ENCODE assay signal across 8 mouse cellular contexts in genomic region chr12:16895221-16895928, GRCm38 (mm10). TPM values are rescaled to one million over a fixed set of nuclear protein-coding genes. Genes with fewer than 3 reads are reported as not detected.
DNase-seq lines count a peak whose midpoint lies in the region; ATAC-seq and TF ChIP-seq lines count a peak whose summit lies in the region.

No protein-coding gene starts in this region.

- no peaks in the 10 kb centered on the region for H3K27me3 ChIP-seq in spleen, adult 2 months (ENCODE audit: control insufficient read depth, insufficient read depth, low read length)

- H3K36me3 ChIP-seq in spleen, adult 2 months (ENCODE audit: control insufficient read depth, insufficient read depth, low read length), result no peaks in the 10 kb centered on the region

- TF ChIP-seq POLR2A in spleen, adult 2 months (IDR thresholded peaks at IDR 0.05; ENCODE audit: low read depth, low read length), result no peak

- peak; percentile 42 for DNase-seq in gastrocnemius, adult 18-20 months (ENCODE audit: low spot score)
- DNase-seq in gastrocnemius, postnatal 36 days, result no peak
- DNase-seq in R1 (ENCODE audit: low read depth, low spot score), result peak; percentile 66
- DNase-seq in gastrocnemius, postnatal 25 days, result peak; percentile 55
- DNase-seq in lung, postnatal 36 days, result peak; percentile 44
- DNase-seq in spleen, adult 2 months (ENCODE audit: low read depth in 1 of 2, low spot score in 2 of 2), result no peak

- peak overlapping the region; percentile 98 for H3K4me3 ChIP-seq in spleen, adult 2 months (ENCODE audit: extremely low read depth, insufficient read depth, insufficient read length)

- intact Hi-C loops in gastrocnemius, postnatal 36 days (cut with DNase I), result no loop called here

- peaks cover 2% of the 10 kb centered on the region for H3K4me1 ChIP-seq in spleen, adult 2 months (ENCODE audit: control insufficient read depth, insufficient read depth, insufficient read length)

- peak; percentile 21 for ATAC-seq in common myeloid progenitor, adult 5-6 weeks (replicated peaks; ENCODE audit: low read depth, poor library complexity, severe bottlenecking)
- ATAC-seq in inflammation-experienced regulatory T-cells, adult 6 months, result peak; percentile 33

- peak overlapping the region; percentile 99 for H3K27ac ChIP-seq in spleen, adult 2 months (ENCODE audit: insufficient read depth, low read length)

- no peak for TF ChIP-seq CTCF in spleen, adult 2 months (IDR thresholded peaks at IDR 0.05; ENCODE audit: extremely low read depth, insufficient read depth, insufficient read length, insufficient replicate concordance)

- under 1% methylated on average over 38 of the region's 41 CpGs for WGBS in spleen, adult 2 months

RNA-seq across cellular contexts. Expression of gene Rock2, which starts 0.7 kb away (rescaled TPM):
- total RNA-seq in gastrocnemius, adult 18-20 months (2021), result 10 to 100 TPM; 71.6 to 89.3 TPM
- total RNA-seq in gastrocnemius, postnatal 36 days (2021), result 10 to 100 TPM; 75.7 to 78.2 TPM
- total RNA-seq in common myeloid progenitor, adult 5-6 weeks (2017), result 78.2 and 80.4 TPM in 2 replicates
- total RNA-seq in gastrocnemius, postnatal 25 days (2021), result 10 to 100 TPM; 59.4 to 89.8 TPM
- 10 to 100 TPM; 12.8 to 16.2 (median 15.6) TPM for polyA plus RNA-seq in inflammation-experienced regulatory T-cells, adult 6 months (2017; shearing (Covaris generic))
- 3.0 and 3.1 TPM in 2 replicates for polyA plus RNA-seq in spleen, adult 2 months (2012; rRNA removed)

Comparison
In these comparisons a context has a peak if more than half of its experiments do, and no peak if none do; other contexts are left out.
1. DNase-seq: peak in gastrocnemius, adult 18-20 months (single experiment), R1 (single experiment), gastrocnemius, postnatal 25 days (single experiment) and lung, postnatal 36 days (single experiment); none in gastrocnemius, postnatal 36 days (0 of 2) and spleen, adult 2 months (0 of 2).